Mouse (Mus musculus) liver, postnatal 0 days (tissue): ENCODE measurements at regions not wholly inside any gene's neighbourhood (a gene's known extent, or its start where the extent isn't known, plus 50 kb on each side); places are given as distances from the start of the nearest gene placed in this dataset.

Experiments used
- CTCF ChIP-seq: sonication (generic); IDR thresholded peaks from 2 replicates; pipeline ENCODE4 v1.5.1; 2016; ENCODE audit warnings: antibody characterized with exemption, low read depth
- EP300 ChIP-seq: IDR thresholded peaks from 2 replicates; pipeline ENCODE4 v1.6.1; 2016; ENCODE audit warnings: antibody characterized with exemption, low read depth, mild to moderate bottlenecking

GRCm38 (mm10) chr8:88452501-88452847 lies 68.7 kb upstream of the Nkd1 start:
- no peak for TF ChIP-seq EP300
- TF ChIP-seq CTCF: no peak
